Mouse (Mus musculus): ENCODE measurements at regions not wholly inside any gene's neighbourhood (a gene's known extent, or its start where the extent isn't known, plus 50 kb on each side); places are given as distances from the start of the nearest gene placed in this dataset.

DNA sequence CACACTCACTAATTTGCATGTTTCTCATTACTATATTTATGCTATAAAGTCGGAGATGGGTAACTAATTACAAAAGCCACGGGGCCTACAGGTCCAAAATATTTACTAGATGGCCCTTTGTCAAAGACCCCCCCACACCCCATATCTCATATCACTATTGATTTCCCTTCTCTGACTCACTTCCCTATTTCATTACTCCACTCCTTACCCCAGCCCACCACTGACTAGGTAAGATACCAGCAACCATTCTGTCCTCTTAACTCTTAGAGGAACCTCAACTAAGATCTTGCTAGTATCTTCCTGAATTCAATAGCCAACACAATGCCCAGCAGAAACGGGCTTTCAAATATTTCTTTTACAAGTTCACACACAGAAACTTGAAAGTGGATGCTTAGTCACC, 187.1 kb upstream of the Cpeb2 start:
- no peak for TF ChIP-seq CTCF (IDR thresholded peaks at IDR 0.05; ENCODE audit: extremely low read depth, insufficient read depth, insufficient read length, insufficient replicate concordance)
- no peak for TF ChIP-seq POLR2A (IDR thresholded peaks at IDR 0.05; ENCODE audit: low read depth, low read length)
